Mouse (Mus musculus) forebrain, embryonic 14.5 days (tissue): Measurements from ENCODE around the gene Wdr45. TPM values are rescaled to one million over a fixed set of nuclear protein-coding genes. Genes with fewer than 3 reads are reported as not detected.
"Not testable (repeated sequence)": the region's sequence is repeated elsewhere in the genome, so short reads cannot be mapped to it uniquely, and the experiment has no call there.

Experiments
- ATAC-seq: fragments of 200-750 bp; cut with Nextera tagmentation; 2 replicates; pipeline ENCODE4 v1.8.0; 2017; ENCODE audit warnings: mild to moderate bottlenecking, moderate library complexity
- DNase-seq: peaks from one replicate; pipeline ENCODE4 v3.0.0-alpha.2; 2015; ENCODE audit warnings: low spot score
- H3K27ac ChIP-seq: fragments of 300-500 bp; sonication (generic); 2 replicates; pipeline ENCODE4 v1.5.1; 2014; ENCODE audit warnings: low read depth, mild to moderate bottlenecking, control low read depth, low read length, moderate library complexity
- H3K27me3 ChIP-seq: fragments of 300-500 bp; sonication (generic); replicated peaks from 2 replicates; pipeline ENCODE4 v1.6.1; 2014; ENCODE audit warnings: low read length, control low read depth, mixed read lengths; ENCODE audit not compliant: control insufficient read depth, insufficient read depth
- H3K36me3 ChIP-seq: fragments of 300-500 bp; sonication (generic); 2 replicates; pipeline ENCODE4 v1.6.1; 2014; ENCODE audit warnings: low read length, control low read depth; ENCODE audit not compliant: control insufficient read depth, insufficient read depth
- H3K4me1 ChIP-seq: fragments of 300-500 bp; sonication (generic); 2 replicates; pipeline ENCODE4 v1.6.1; 2014; ENCODE audit warnings: antibody characterized with exemption, low read length, control low read depth; ENCODE audit not compliant: control insufficient read depth, insufficient read depth
- H3K4me2 ChIP-seq: fragments of 300-500 bp; sonication (generic); 2 replicates; pipeline ENCODE4 v1.6.1; 2014; ENCODE audit warnings: mild to moderate bottlenecking, control low read depth, low read length
- H3K4me3 ChIP-seq: fragments of 300-500 bp; sonication (generic); 2 replicates; pipeline ENCODE4 v1.5.1; 2014; ENCODE audit warnings: low read depth, low read length, control low read depth
- H3K9ac ChIP-seq: fragments of 300-500 bp; sonication (generic); 2 replicates; pipeline ENCODE4 v1.6.1; 2014; ENCODE audit warnings: mild to moderate bottlenecking, low read length, control low read depth, moderate library complexity
- H3K9me3 ChIP-seq: fragments of 300-500 bp; sonication (generic); replicated peaks from 2 replicates; pipeline ENCODE4 v1.6.1; 2016; ENCODE audit warnings: low read length, control low read depth, mixed read lengths; ENCODE audit not compliant: control insufficient read depth
- WGBS: fragments of 180-500 bp; shearing (Covaris S2); extraction: QIAGEN DNeasy Blood & Tissue Kit; methylation state at CpG from one replicate; pipeline ENCODE4 v1.1.7; 2014; 5-methylcytosine and 5-hydroxymethylcytosine counted together
- polyA plus RNA-seq: library from polyadenylated mRNA; unstranded; fragments of >200 nt; fragmentation: Nextera tagmentation; extraction: Ambion mirVana; gene quantifications from 2 replicates; pipeline ENCODE4 v1.2.1, GENCODE M21; 2014

Wdr45 gene
- polyA plus RNA-seq, 1 experiment from 2014 or later = 30.2 TPM

GRCm38 (mm10) chrX:7744940-7745339, 30.8 kb downstream of the Wdr45 start:
- H3K9ac ChIP-seq = no peak overlapping the region
- DNase-seq (no peak), ATAC-seq (no peak)
- H3K27me3 ChIP-seq = no peaks in the 10 kb centered on the region
- no peaks in the 10 kb centered on the region for H3K4me1 ChIP-seq
- H3K9me3 ChIP-seq = no peaks in the 10 kb centered on the region
- no peaks in the 10 kb centered on the region for H3K36me3 ChIP-seq
- no peak overlapping the region for H3K4me3 ChIP-seq
- H3K4me2 ChIP-seq = no peak overlapping the region
- WGBS = 68% methylated on average over 1 of the region's 1 CpGs
- no peak overlapping the region for H3K27ac ChIP-seq

- ATAC-seq (no peak), DNase-seq (no peak)
- Histone ChIP-seq H3K4me3 (no peak overlapping the region), H3K27me3 (no peaks in the 10 kb centered on the region), H3K4me1 (no peaks in the 10 kb centered on the region), H3K9ac (no peak overlapping the region), H3K27ac (no peak overlapping the region), H3K4me2 (no peak overlapping the region), H3K36me3 (no peaks in the 10 kb centered on the region), H3K9me3 (no peaks in the 10 kb centered on the region)
- WGBS = 87% methylated on average over 8 of the region's 8 CpGs
Observed at GRCm38 (mm10) chrX:7745429-7745828, 31.3 kb downstream of the Wdr45 start.

GRCm38 (mm10) chrX:7750432-7751116, 36.4 kb downstream of the Wdr45 start, which contains the start of gene Ccdc120:
Gene Ccdc120, minus strand, starts transcription at chrX:7750905.
- Histone ChIP-seq H3K27me3 (no peaks in the 10 kb centered on the region), H3K9me3 (no peaks in the 10 kb centered on the region), H3K9ac (peak within 1 kb of the TSS; percentile 73), H3K4me1 (no peaks in the 10 kb centered on the region), H3K4me3 (peak within 1 kb of the TSS; percentile 57), H3K36me3 (no peaks in the 10 kb centered on the region), H3K27ac (no peak within 1 kb of the TSS), H3K4me2 (peak within 1 kb of the TSS; percentile 54)
- peak; percentile 94 for DNase-seq
- 21% methylated on average over 39 of the region's 56 CpGs for WGBS
- ATAC-seq = peak; percentile 92

DNA sequence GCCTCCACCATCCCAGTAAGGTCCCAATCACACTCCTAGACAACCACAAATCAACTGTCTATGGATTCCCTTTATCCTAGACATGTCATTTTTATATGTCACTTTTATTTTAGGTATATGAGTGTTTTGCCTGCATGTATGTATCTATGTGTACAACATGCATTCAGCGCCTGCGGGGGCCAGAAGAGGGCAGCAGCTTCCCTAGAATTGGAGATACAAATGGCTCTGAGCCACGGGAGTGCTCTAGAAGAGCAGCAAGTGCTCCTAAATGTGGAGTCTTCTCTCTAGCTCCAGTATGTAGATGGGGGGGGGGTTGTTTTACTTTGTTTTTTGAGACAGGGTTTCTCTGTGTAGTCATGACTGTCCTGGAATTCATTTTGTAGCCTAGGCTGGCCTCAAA, 39.5 kb downstream of the Wdr45 start:
- not testable (repeated sequence) for H3K27ac ChIP-seq, H3K36me3 ChIP-seq, H3K4me2 ChIP-seq, H3K9me3 ChIP-seq, ATAC-seq, H3K9ac ChIP-seq, H3K4me1 ChIP-seq, H3K4me3 ChIP-seq, H3K27me3 ChIP-seq
- 16% methylated on average over 3 of the region's 3 CpGs for WGBS
- DNase-seq = peak; percentile 51

GRCm38 (mm10) chrX:7762137-7762920, 48.2 kb downstream of the Wdr45 start, which contains the start of gene Tfe3:
Gene Tfe3, plus strand, starts transcription at chrX:7762560.
- peak within 1 kb of the TSS; percentile 63 for H3K4me2 ChIP-seq
- H3K9me3 ChIP-seq = no peaks in the 10 kb centered on the region
- ATAC-seq (peak; percentile 96), DNase-seq (peak; percentile 95)
- peaks cover 1% of the 10 kb centered on the region; the same call in 1 of the 2 replicates for H3K36me3 ChIP-seq
- peak within 1 kb of the TSS; percentile 62 for H3K9ac ChIP-seq
- 36% methylated on average over 38 of the region's 38 CpGs for WGBS
- H3K27me3 ChIP-seq = no peaks in the 10 kb centered on the region
- H3K4me1 ChIP-seq = peaks cover 7% of the 10 kb centered on the region; the same call in 1 of the 2 replicates
- peak within 1 kb of the TSS; percentile 53 for H3K4me3 ChIP-seq
- no peak within 1 kb of the TSS for H3K27ac ChIP-seq

DNA sequence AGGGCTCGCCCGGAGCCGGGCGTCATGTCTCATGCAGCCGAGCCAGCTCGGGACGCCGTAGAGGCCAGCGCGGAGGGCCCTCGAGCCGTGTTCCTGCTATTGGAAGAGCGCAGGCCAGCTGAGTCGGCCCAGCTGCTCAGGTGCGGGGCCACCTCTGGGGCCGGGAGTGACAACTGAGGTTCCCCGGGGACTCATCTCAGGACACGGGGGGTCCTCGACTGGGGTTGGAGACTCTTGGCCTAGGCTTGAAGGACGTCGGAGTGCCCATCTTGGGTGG, 48.7 kb downstream of the Wdr45 start:
- Histone ChIP-seq H3K36me3 (peaks cover 6% of the 10 kb centered on the region; the same call in 1 of the 2 replicates), H3K27me3 (no peaks in the 10 kb centered on the region), H3K9me3 (no peaks in the 10 kb centered on the region), H3K4me3 (peak overlapping the region; percentile 53), H3K27ac (no peak overlapping the region), H3K4me1 (peaks cover 7% of the 10 kb centered on the region; the same call in 1 of the 2 replicates), H3K9ac (peak overlapping the region; percentile 62), H3K4me2 (peak overlapping the region; percentile 63)
- ATAC-seq = 0 out of 2 replicates have a peak, but pooled peaks have one; percentile 9
- WGBS = 28% methylated on average over 21 of the region's 21 CpGs
- DNase-seq = no peak

GRCm38 (mm10) chrX:7763631-7764393, 49.7 kb downstream of the Wdr45 start:
- ATAC-seq = no peak
- Histone ChIP-seq H3K4me3 (peak overlapping the region; percentile 53), H3K27ac (no peak overlapping the region), H3K4me1 (peaks cover 7% of the 10 kb centered on the region; the same call in 1 of the 2 replicates), H3K36me3 (peaks cover 9% of the 10 kb centered on the region; the same call in 1 of the 2 replicates), H3K4me2 (peak overlapping the region; percentile 63), H3K27me3 (no peaks in the 10 kb centered on the region), H3K9ac (peak overlapping the region; percentile 62), H3K9me3 (no peaks in the 10 kb centered on the region)
- 26% methylated on average over 22 of the region's 22 CpGs for WGBS
- DNase-seq = peak; percentile 9

DNA sequence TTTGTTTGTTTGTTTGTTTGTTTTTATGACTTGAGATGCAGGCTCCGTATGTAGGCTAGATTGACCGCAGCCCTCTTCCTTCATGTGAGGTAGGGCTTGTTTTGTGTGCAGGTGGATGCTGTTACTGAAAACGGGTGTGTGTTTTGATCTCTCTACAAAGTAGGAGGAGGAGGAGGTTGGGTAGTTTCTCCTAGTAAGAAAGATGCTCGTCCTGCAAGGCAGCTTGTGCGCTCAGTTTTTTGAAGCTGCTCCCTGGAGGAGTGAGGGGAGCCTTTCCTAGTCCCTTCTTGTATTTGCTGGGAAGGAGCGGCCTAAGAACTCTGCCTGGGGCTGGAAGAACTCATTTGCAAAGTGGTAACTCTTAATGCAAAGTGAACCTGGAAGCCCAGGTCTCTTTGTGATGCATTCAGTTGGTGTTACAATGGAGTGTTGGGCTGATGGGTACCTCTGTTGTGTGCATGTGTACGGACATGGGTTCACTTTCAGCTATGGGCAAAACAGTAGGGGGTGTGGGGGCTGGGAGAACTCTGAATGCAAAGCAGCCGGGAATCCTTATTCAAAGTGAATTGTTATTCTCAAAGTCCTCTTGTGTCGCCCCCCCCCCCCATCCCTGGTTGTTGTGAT, 50.6 kb downstream of the Wdr45 start:
- Histone ChIP-seq H3K9me3 (no peaks in the 10 kb centered on the region), H3K4me3 (peak overlapping the region; percentile 53), H3K4me1 (peaks cover 7% of the 10 kb centered on the region; the same call in 1 of the 2 replicates), H3K4me2 (peak overlapping the region; percentile 63), H3K27ac (no peak overlapping the region), H3K9ac (peak overlapping the region; percentile 62; the same call in 1 of the 2 replicates), H3K27me3 (no peaks in the 10 kb centered on the region), H3K36me3 (peaks cover 16% of the 10 kb centered on the region; the same call in 1 of the 2 replicates)
- WGBS = 22% methylated on average over 9 of the region's 9 CpGs
- ATAC-seq (no peak), DNase-seq (no peak)
